ENCODE assay signal across 8 mouse cellular contexts in the genomic region with DNA sequence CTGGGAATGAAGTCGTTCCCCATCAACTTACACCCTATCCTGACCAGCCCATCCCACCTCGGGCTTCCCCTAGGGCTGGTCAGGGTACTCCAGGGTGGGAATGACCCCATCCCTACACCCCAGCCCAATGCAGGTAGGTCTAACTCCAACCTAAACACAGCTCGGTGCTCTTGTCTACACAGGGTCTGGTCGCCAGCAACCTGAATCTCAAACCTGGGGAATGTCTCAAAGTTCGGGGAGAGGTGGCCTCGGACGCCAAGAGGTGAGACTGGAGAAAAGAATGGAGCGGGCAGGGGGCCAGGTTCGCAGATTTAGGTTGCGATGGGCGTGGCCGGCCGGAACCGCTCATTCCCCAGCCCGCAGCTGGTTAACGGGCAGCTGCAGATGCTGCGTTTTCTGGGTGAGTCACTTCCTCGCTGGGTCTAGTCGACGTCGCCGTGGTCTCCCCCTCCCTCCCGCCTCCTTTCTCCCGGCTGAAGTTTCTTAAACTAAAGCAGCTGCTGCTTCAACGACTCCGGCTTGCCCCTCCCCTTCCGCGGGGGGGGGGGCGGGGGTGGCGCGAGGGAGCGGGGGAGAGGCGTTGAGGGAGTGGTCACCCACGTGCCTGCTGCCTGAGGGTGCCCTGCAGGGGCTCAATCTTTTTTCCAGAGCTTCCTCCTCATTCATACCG. TPM values are rescaled to one million over a fixed set of nuclear protein-coding genes. Genes with fewer than 3 reads are reported as not detected.
DNase-seq lines count a peak whose midpoint lies in the region; ATAC-seq and TF ChIP-seq lines count a peak whose summit lies in the region.

No protein-coding gene starts in this region.

- H3K27me3 ChIP-seq in embryonic facial prominence, embryonic 15.5 days: no peaks in the 10 kb centered on the region
- H3K27me3 ChIP-seq in heart, embryonic 15.5 days: no peaks in the 10 kb centered on the region

- H3K9me3 ChIP-seq in embryonic facial prominence, embryonic 15.5 days (replicated peaks): no peaks in the 10 kb centered on the region
- no peaks in the 10 kb centered on the region for H3K9me3 ChIP-seq in heart, embryonic 15.5 days (replicated peaks)

- H3K9ac ChIP-seq in embryonic facial prominence, embryonic 15.5 days: peak overlapping the region; percentile 47
- H3K9ac ChIP-seq in heart, embryonic 15.5 days: peak overlapping the region; percentile 69

- H3K4me3 ChIP-seq in left cerebral cortex, adult 2 months: peak overlapping the region; percentile 39
- H3K4me3 ChIP-seq in embryonic facial prominence, embryonic 15.5 days (replicated peaks): peak overlapping the region; percentile 65
- H3K4me3 ChIP-seq in heart, embryonic 15.5 days: peak overlapping the region; percentile 57

- H3K4me2 ChIP-seq in embryonic facial prominence, embryonic 15.5 days (replicated peaks): peak overlapping the region; percentile 71
- H3K4me2 ChIP-seq in heart, embryonic 15.5 days: peak overlapping the region; percentile 78

- peak; percentile 68 for ATAC-seq in embryonic facial prominence, embryonic 15.5 days (ENCODE audit: insufficient number of reproducible peaks, low FRiP score, low TSS enrichment, low read depth)
- peak; percentile 20 for ATAC-seq in heart, embryonic 15.5 days (replicated peaks; ENCODE audit: insufficient number of reproducible peaks, insufficient read depth, low FRiP score, low read depth)

- peak in 1 of 2 experiments; percentile 62 for DNase-seq in left cerebral cortex, adult 2 months (ENCODE audit: extremely low spot score in 1 of 2, low spot score in 2 of 2)
- DNase-seq in left cerebral cortex, adult 11 months (ENCODE audit: low spot score): no peak
- peak; percentile 90 for DNase-seq in kidney, postnatal 10 days
- peak; percentile 89 for DNase-seq in lung, postnatal 36 days
- peak; percentile 70 for DNase-seq in ovary, postnatal 36 days (ENCODE audit: low spot score)
- peak; percentile 88 for DNase-seq in thymus, postnatal 25 days

- under 1% methylated on average over 35 of the region's 35 CpGs for WGBS in embryonic facial prominence, embryonic 15.5 days
- WGBS in heart, embryonic 15.5 days: under 1% methylated on average over 31 of the region's 35 CpGs

- intact Hi-C loops in left cerebral cortex, adult 2 months (cut with DNase I): loop anchor here (2.0 kb wide), 1 partner anchor 13 kb away; no protein-coding TSS in a partner anchor

- H3K27ac ChIP-seq in left cerebral cortex, adult 2 months: peak overlapping the region; percentile 29; the same call in 1 of the 2 replicates
- peak overlapping the region; percentile 98 for H3K27ac ChIP-seq in embryonic facial prominence, embryonic 15.5 days (replicated peaks)
- H3K27ac ChIP-seq in heart, embryonic 15.5 days: peak overlapping the region; percentile 98

- H3K36me3 ChIP-seq in embryonic facial prominence, embryonic 15.5 days: peaks cover 20% of the 10 kb centered on the region
- H3K36me3 ChIP-seq in heart, embryonic 15.5 days: peaks cover 9% of the 10 kb centered on the region; the same call in 1 of the 2 replicates

- H3K4me1 ChIP-seq in embryonic facial prominence, embryonic 15.5 days: peaks cover 53% of the 10 kb centered on the region
- H3K4me1 ChIP-seq in heart, embryonic 15.5 days (replicated peaks): peaks cover 46% of the 10 kb centered on the region

- TF ChIP-seq CTCF in left cerebral cortex, adult 2 months (IDR thresholded peaks at IDR 0.05): no peak

RNA-seq across cellular contexts. Expression of gene Lgals1, which starts 1.4 kb away (rescaled TPM):
- total RNA-seq in left cerebral cortex, adult 2 months (2021): 10 to 100 TPM; 19.8 to 20.4 TPM
- 2,635 and 2,725 TPM in 2 replicates for polyA plus RNA-seq in embryonic facial prominence, embryonic 15.5 days (2015; fragmentation: Nextera tagmentation; extraction: Ambion mirVana)
- 806 and 862 TPM in 2 replicates for polyA plus RNA-seq in heart, embryonic 15.5 days (2015; fragmentation: Nextera tagmentation; extraction: Ambion mirVana)

RNA-seq across cellular contexts. Expression of gene Nol12, which starts 6.8 kb away (rescaled TPM):
- 10 to 100 TPM; 36.2 to 38.8 TPM for total RNA-seq in left cerebral cortex, adult 2 months (2021)
- polyA plus RNA-seq in embryonic facial prominence, embryonic 15.5 days (2015; fragmentation: Nextera tagmentation; extraction: Ambion mirVana): 52.7 and 53.7 TPM in 2 replicates
- polyA plus RNA-seq in heart, embryonic 15.5 days (2015; fragmentation: Nextera tagmentation; extraction: Ambion mirVana): 29.9 and 30.3 TPM in 2 replicates

RNA-seq across cellular contexts. Expression of gene Pdxp, which starts 14.2 kb away (rescaled TPM):
- 100 to 1,000 TPM; 165 to 171 TPM for total RNA-seq in left cerebral cortex, adult 2 months (2021)
- polyA plus RNA-seq in embryonic facial prominence, embryonic 15.5 days (2015; fragmentation: Nextera tagmentation; extraction: Ambion mirVana): 17.3 and 19.9 TPM in 2 replicates
- polyA plus RNA-seq in heart, embryonic 15.5 days (2015; fragmentation: Nextera tagmentation; extraction: Ambion mirVana): 16.2 and 20.4 TPM in 2 replicates

RNA-seq across cellular contexts. Expression of gene Triobp, which starts 19.6 kb away (rescaled TPM):
- 10 to 100 TPM; 11.8 to 12.7 TPM for total RNA-seq in left cerebral cortex, adult 2 months (2021)
- 54.6 and 61.4 TPM in 2 replicates for polyA plus RNA-seq in embryonic facial prominence, embryonic 15.5 days (2015; fragmentation: Nextera tagmentation; extraction: Ambion mirVana)
- polyA plus RNA-seq in heart, embryonic 15.5 days (2015; fragmentation: Nextera tagmentation; extraction: Ambion mirVana): 36.8 and 54.5 TPM in 2 replicates

RNA-seq across cellular contexts. Expression of gene Sh3bp1, which starts 28.4 kb away (rescaled TPM):
- 10 to 100 TPM; 35.0 to 37.7 TPM for total RNA-seq in left cerebral cortex, adult 2 months (2021)
- 56.7 and 68.1 TPM in 2 replicates for polyA plus RNA-seq in embryonic facial prominence, embryonic 15.5 days (2015; fragmentation: Nextera tagmentation; extraction: Ambion mirVana)
- 15.1 and 24.5 TPM in 2 replicates for polyA plus RNA-seq in heart, embryonic 15.5 days (2015; fragmentation: Nextera tagmentation; extraction: Ambion mirVana)

Comparison
In these comparisons a context has a peak if more than half of its experiments do, and no peak if none do; other contexts are left out.
1. H3K27ac ChIP-seq: peak in every context shown above with its lines; median percentile 98 in embryonic facial prominence, embryonic 15.5 days; 98 in heart, embryonic 15.5 days; 29 in left cerebral cortex, adult 2 months.